Mouse (Mus musculus) erythroblast, embryonic 14.5 days (primary cell): ENCODE measurements around the gene Sorbs1. TPM values are rescaled to one million over a fixed set of nuclear protein-coding genes. Genes with fewer than 3 reads are reported as not detected.

ENCODE experiments used
- H3K27me3 ChIP-seq: 2 replicates; pipeline ENCODE4 v1.6.1; 2012; ENCODE audit warnings: inconsistent platforms; ENCODE audit not compliant: control insufficient read depth
- H3K36me3 ChIP-seq: 2 replicates; pipeline ENCODE4 v1.6.1; 2012; ENCODE audit warnings: mild to moderate bottlenecking, inconsistent platforms; ENCODE audit not compliant: control insufficient read depth
- H3K4me1 ChIP-seq: 2 replicates; pipeline ENCODE4 v1.6.1; 2012; ENCODE audit warnings: inconsistent platforms; ENCODE audit not compliant: control insufficient read depth
- H3K4me3 ChIP-seq: replicated peaks from 2 replicates; pipeline ENCODE3; 2012; ENCODE audit warnings: moderate library complexity, mild to moderate bottlenecking, inconsistent platforms
- H3K9me3 ChIP-seq: 2 replicates; pipeline ENCODE4 v1.6.1; 2012; ENCODE audit warnings: low read length, inconsistent platforms, mixed read lengths; ENCODE audit not compliant: control insufficient read depth
- GATA1 ChIP-seq: IDR thresholded peaks from 2 replicates; pipeline ENCODE4 v1.6.1; 2012; ENCODE audit warnings: low read length, inconsistent platforms, mixed read lengths
- TAL1 ChIP-seq: IDR thresholded peaks from 3 replicates; pipeline ENCODE4 v1.6.1; 2012; ENCODE audit warnings: low read length, inconsistent platforms, mixed read lengths
- polyA plus RNA-seq: library from polyadenylated mRNA; stranded (reverse); fragments of >175 nt; gene quantifications from 2 replicates; pipeline ENCODE4 v1.2.3, GENCODE M21; 2012

The Sorbs1 gene
- polyA plus RNA-seq, 1 experiment: 2.4 TPM

DNA sequence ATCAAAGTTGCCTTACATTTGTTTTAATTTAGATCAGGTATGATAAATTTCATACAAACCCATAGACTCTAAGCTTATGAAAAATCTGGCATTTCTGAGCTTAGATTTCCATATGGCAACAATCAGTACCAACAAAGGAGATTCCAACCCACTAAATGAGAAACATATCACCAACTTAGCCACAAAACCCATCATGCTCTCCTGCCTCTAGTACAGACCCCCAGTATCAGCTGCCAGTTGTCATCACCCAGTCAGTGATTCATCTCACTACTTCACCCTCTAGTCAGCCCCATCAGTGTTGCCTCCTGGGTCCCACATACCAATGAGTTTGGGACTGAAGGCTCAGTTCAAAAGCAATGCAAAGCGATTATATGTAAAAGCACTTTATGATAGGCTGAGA is 254.1 kb downstream of the Sorbs1 start:
- peaks cover 9% of the 10 kb centered on the region for H3K36me3 ChIP-seq
- H3K4me1 ChIP-seq: peaks cover 11% of the 10 kb centered on the region
- no peak overlapping the region for H3K4me3 ChIP-seq
- TF ChIP-seq GATA1: no peak
- TF ChIP-seq TAL1: no peak
- H3K9me3 ChIP-seq: no peaks in the 10 kb centered on the region
- no peaks in the 10 kb centered on the region for H3K27me3 ChIP-seq

DNA sequence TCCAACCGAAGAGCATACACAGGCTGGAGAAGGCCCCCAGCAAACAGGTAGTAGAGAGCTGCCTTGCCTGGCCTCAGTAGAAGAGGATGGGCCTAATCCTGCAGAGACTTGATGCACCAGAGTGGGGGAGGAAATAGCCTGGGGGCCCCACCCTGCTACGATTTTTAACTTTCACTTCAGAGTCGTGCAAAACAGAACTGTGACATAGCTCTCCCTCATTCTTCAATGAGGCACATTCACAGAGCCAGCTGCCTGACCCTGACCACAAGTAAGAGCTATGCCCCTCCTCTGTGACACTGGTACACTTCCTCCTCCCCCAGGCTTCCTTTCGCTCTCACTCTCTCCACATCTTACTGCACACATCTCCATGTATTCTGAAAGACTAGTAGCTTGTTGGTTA is 256.2 kb downstream of the Sorbs1 start:
- Histone ChIP-seq H3K9me3 (no peaks in the 10 kb centered on the region), H3K27me3 (no peaks in the 10 kb centered on the region), H3K36me3 (peaks cover 9% of the 10 kb centered on the region), H3K4me3 (no peak overlapping the region), H3K4me1 (peaks cover 11% of the 10 kb centered on the region)
- TF ChIP-seq GATA1: no peak
- TF ChIP-seq TAL1: no peak

DNA sequence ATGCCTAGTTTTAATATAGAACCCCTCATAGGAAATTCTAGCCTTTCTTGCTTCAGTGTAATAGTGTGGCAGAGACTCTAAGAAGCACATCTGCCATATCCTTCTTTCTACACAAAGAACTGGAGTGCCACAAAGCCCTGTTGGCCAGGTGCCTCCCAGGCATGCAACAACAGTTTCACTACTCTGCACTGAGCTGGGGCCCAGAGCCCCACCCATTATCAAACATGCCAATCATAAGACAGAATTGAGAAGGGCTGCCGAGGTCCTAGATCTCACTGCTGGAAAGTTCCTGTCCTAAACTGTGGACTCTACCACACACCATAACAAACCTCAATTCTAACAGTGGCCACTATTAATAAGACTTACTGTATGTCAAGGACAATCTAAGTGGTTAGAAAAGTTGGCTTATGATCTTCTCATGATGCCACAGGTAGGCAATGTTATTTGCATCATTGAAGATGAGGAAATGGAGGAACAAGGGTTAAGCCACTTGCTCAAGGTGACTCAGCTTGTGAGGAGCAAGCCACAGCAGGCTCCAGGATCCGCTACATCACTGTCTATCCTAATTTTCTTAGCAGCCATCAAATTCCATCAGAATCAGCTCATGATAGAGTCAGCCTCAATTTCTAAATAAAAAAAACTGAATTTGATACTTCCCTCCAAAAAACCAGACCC is 257.1 kb downstream of the Sorbs1 start:
- Histone ChIP-seq H3K36me3 (peaks cover 9% of the 10 kb centered on the region), H3K4me1 (peaks cover 11% of the 10 kb centered on the region)
- no peak for TF ChIP-seq GATA1
- TF ChIP-seq TAL1: no peak

DNA sequence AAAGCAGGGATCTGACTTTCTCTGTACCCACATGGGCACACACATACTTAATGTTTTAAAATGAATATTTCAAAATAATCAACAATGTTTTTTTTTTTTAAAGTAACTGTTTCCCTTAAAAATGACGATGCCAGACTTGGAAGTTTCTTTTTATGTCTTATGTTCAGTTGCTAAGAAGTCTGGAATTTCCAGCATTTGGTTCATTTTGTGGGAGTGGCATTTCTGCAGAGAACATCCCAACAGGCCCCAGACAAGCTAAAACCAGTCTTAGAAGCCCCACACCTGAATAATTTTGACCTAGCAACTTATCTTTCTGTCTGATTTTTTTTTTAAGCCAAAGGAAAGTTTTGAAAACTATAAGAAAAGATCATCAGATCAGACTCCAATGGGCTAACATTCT is 258.0 kb downstream of the Sorbs1 start:
- Histone ChIP-seq H3K9me3 (no peaks in the 10 kb centered on the region), H3K27me3 (no peaks in the 10 kb centered on the region), H3K4me3 (no peak overlapping the region), H3K4me1 (peaks cover 11% of the 10 kb centered on the region), H3K36me3 (peaks cover 16% of the 10 kb centered on the region)
- no peak for TF ChIP-seq GATA1
- no peak for TF ChIP-seq TAL1

More for the DNA sequence above, 257.1 kb downstream of the Sorbs1 start:
- Histone ChIP-seq H3K9me3 (no peaks in the 10 kb centered on the region), H3K27me3 (no peaks in the 10 kb centered on the region), H3K4me3 (no peak overlapping the region)

DNA sequence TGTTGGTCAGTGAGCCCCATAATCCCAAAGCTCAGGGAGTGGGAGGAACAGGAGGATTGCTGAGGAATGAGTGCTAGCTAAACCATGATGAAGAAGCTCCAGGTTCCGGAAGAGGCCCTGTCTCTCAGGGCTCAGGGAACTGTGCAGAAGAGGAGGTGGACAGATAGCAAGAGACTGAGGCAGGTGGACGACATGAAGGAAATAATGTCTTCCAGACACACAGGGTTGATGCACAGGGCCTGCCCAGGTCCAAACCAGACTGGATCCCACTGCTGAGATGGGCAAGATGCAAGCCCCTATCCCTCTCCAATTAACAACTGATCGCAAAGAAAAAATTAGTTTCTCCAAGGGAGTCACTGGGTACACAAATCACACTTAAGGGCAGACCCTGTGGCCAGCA is 258.8 kb downstream of the Sorbs1 start:
- Histone ChIP-seq H3K36me3 (peaks cover 15% of the 10 kb centered on the region), H3K4me3 (no peak overlapping the region), H3K4me1 (peaks cover 11% of the 10 kb centered on the region), H3K9me3 (no peaks in the 10 kb centered on the region), H3K27me3 (no peaks in the 10 kb centered on the region)
- TF ChIP-seq GATA1 (no peak), TAL1 (no peak)

DNA sequence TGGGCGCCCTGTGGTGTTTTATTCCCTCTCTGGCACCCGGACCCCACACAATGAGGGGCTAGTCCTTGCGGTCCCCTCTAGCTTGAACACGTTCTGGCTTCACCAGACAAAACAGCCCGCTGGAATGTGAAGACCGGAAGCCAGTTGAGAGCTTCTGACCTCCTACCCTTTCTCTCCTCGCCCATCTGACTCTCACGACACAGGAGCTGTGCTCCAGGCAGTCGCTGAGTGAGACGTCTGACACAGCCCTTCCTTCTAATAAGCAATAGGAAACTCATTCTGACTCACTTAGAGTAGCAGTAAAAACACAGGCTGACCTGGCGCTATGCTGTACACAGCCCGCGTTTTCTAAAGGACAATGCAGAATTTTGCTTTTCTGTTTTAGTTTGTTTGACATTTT is 259.8 kb downstream of the Sorbs1 start:
- peaks cover 11% of the 10 kb centered on the region for H3K4me1 ChIP-seq
- peaks cover 22% of the 10 kb centered on the region for H3K36me3 ChIP-seq
- no peaks in the 10 kb centered on the region for H3K27me3 ChIP-seq
- TF ChIP-seq TAL1 (no peak), GATA1 (no peak)
- H3K9me3 ChIP-seq: no peaks in the 10 kb centered on the region
- no peak overlapping the region for H3K4me3 ChIP-seq

DNA sequence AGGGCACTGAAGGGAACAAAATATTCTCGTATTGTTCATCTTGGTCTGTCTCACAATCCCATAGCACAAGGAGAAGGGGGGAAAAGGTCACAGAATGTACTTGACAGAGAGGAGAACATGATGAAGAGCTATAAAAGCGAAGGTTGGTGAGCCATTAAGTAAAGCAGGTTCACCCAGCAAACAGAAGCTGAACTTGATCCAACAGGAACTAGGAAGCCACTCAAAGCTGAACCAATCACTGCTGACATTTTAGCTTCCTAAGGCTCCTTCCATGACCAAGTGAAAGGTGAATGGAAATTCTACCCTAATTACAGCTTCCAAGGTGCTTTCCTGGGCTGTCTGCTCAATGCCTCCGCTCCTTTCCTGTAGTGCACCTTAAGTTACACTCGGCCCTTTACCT is 262.5 kb downstream of the Sorbs1 start:
- Histone ChIP-seq H3K27me3 (no peaks in the 10 kb centered on the region), H3K36me3 (peaks cover 24% of the 10 kb centered on the region), H3K4me3 (no peak overlapping the region), H3K9me3 (no peaks in the 10 kb centered on the region), H3K4me1 (no peaks in the 10 kb centered on the region; the same call in 1 of the 2 replicates)
- no peak for TF ChIP-seq GATA1
- TF ChIP-seq TAL1: no peak

DNA sequence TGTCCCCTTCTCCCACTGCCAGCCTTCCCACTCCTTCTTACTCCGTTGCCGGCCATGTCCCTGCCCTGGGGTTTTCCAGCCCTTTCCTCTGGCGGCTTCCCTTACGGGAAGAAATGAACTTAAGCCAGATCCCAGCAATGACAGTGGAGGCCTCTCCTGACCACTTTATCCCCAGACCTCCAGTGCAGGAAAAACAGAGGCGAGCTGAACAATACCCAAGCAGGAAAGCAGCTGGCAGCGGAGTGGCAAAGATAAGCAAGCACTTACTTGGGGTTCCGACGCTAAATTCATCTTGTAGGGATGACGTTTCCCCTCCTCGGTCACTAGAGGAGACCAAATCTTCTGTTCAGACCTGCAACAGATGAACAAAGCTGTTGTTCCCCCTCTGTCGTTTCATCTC is 264.2 kb downstream of the Sorbs1 start:
- no peaks in the 10 kb centered on the region for H3K9me3 ChIP-seq
- H3K4me1 ChIP-seq: no peaks in the 10 kb centered on the region; the same call in 1 of the 2 replicates
- TF ChIP-seq GATA1 (no peak), TAL1 (no peak)
- no peaks in the 10 kb centered on the region for H3K27me3 ChIP-seq
- no peak overlapping the region for H3K4me3 ChIP-seq
- H3K36me3 ChIP-seq: peaks cover 24% of the 10 kb centered on the region

DNA sequence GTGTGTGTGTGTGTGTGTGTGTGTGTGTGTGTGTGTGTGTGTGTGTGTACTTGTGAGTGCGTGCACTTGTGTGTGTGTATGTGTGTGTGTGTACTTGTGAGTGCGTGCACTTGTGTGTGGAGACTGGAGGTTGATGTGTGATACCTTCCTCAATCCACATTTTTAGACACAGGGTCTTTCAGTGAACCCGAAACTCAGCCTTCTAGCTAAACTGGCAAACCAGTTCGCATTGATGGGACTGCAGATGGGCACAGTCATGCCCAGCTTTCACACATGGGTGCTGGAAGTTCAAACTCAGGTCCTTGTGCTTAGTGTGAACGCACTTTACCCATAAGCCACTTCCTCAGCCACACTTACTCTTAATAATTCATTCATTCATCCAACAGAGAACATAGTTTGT is 265.1 kb downstream of the Sorbs1 start:
- TF ChIP-seq GATA1 (no peak), TAL1 (no peak)
- Histone ChIP-seq H3K27me3 (no peaks in the 10 kb centered on the region), H3K4me1 (no peaks in the 10 kb centered on the region; the same call in 1 of the 2 replicates), H3K36me3 (peaks cover 27% of the 10 kb centered on the region), H3K9me3 (no peaks in the 10 kb centered on the region), H3K4me3 (no peak overlapping the region)

DNA sequence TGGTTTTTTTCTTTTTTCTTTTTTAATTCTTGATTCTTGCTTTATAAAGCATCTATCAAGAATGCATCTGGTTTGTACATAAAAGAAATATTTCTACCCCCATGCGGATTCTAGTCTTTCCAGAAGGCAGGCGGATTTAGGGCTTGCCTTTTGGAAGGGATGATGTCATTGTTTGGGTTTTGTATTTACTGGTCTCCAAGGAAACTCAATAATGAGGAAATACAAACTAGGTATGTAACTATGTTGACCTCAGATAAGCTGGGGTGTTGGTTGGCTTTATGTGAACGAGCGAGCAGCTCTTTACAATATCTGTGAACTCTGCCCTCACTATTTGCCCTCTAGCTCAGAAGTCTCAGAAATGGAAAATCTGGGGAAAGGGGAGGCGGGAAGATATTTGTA is 266.3 kb downstream of the Sorbs1 start:
- no peak overlapping the region for H3K4me3 ChIP-seq
- no peaks in the 10 kb centered on the region for H3K9me3 ChIP-seq
- H3K4me1 ChIP-seq: no peaks in the 10 kb centered on the region; the same call in 1 of the 2 replicates
- no peaks in the 10 kb centered on the region for H3K27me3 ChIP-seq
- TF ChIP-seq GATA1 (no peak), TAL1 (no peak)
- H3K36me3 ChIP-seq: peaks cover 36% of the 10 kb centered on the region
